Mouse (Mus musculus): ENCODE data around the gene Adcy9.
A peak's percentile ranks its signal among the peaks of the same experiment; 100 is the strongest.

The Adcy9 gene

DNA sequence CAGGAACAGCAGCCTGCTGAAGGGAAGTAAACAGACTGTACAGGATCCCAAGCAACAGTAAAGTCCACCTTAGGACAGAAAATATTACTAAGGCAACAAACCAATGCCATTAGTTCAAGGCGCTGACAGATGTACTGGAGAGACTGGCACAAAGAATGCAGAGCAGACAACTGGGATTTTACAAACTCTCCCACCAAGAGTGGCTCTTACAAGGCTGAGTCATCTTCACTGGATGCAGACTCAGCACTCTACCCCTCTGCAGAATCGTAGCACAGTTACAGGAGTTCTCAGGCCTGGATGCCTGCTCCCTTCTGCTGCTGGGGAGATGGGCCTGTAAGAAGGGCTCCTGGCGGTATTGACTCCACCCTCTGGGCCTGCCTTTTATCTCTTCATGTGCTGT, 99.4 kb downstream of the Adcy9 start:
- DNase-seq (ENCODE audit: low spot score) = no peak

- no peak for DNase-seq (ENCODE audit: low spot score)
Observed at GRCm38 (mm10) chr16:4318001-4318526, 102.2 kb downstream of the Adcy9 start.

GRCm38 (mm10) chr16:4316094-4316474, 104.2 kb downstream of the Adcy9 start:
- DNase-seq (ENCODE audit: low spot score) = peak; percentile 90

DNA sequence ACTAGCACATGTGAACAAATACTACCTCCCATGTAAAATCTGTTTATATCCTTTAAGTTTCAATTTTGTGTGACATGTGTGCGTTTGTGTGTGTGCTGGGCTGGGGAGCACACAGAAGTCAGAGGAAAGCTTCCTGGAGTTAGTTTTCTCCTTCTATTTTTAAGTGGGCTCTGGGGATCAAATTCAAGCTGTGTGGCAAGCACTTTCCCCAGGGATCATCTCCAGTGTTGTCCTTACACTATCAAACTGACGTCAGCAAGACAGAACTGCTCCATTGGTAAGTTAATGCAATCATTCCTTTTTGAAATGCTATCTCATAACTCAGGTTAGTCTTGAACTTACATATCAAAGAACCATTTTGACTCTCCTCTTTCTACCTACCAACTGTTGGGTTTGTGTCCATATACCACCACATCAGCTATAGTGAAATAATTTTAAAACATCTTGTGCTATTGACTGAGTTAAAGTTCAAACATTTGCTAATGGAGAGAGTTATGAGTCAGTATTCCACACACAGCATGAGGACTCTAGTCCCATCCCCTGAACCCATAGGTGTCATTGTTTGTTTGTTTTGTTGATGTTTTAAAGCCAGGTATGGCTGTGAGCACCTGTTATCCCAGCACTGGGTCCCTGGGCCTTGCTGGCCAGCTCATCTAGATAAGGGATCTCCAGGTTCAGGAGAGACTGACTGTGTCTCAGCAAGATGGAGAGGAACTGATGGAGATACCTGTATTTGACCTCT, 104.8 kb downstream of the Adcy9 start:
- DNase-seq (ENCODE audit: low spot score) = no peak

DNA sequence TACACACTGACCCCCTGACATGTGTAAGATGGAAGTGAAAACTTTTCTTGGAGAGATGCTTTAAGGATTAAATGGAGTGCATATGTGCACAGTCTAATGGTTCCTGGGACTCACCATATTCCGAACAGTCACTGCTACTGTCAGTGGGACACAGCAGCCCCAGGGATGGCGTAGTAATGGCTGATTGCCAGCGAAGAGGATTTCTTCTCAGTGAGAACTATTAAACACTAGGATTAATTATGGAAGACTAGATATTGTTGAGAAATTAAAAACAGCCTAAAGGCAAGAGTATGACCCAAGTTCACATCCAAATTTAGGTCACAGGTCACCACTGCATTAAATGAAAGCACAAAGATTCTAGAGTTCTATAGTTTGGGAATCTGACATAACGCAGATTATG, 105.4 kb downstream of the Adcy9 start:
- DNase-seq (ENCODE audit: low spot score) = no peak

- DNase-seq (ENCODE audit: low spot score) = no peak
Observed at GRCm38 (mm10) chr16:4312018-4312417, 108.3 kb downstream of the Adcy9 start.

DNA sequence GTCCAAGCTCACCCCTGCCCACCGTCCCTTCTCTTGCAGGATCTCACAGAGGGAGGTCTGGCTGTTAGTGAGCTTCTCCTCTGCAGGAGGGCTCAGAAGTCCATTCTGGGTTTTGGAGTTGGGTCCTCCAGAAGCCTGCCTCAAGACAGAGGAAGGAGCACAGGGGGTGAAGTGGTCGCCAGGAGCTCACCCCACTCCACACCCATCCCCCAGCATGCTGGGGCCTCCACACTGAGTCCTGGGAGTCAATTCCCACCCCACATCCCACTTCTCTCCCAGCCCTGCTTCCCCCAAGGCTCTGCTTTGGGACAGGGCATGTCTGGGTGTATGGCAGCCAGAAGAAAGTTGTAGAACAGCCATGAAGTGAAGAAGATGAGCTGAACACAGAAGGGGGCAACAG, 108.7 kb downstream of the Adcy9 start:
- DNase-seq (ENCODE audit: low spot score) = no peak

DNA sequence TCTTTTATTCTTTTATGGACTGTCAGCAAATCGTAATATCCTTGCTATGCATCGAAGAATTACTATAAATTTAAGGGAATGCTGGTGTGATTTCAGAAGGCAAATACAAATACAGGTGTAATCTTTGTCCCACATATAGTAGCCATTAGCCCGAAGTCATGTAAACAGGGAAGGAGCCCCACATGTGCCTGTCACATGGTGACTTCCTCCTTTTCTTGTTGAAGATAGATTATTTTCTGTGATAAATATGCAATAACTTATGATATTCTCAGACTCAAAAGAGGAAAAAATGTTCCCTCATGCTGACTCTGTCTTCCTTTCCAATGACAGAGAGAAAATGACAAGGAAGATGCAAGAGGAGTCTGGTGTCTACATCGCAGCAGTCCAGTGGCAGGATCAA, 112.5 kb downstream of the Adcy9 start:
- DNase-seq (ENCODE audit: low spot score) = no peak

DNA sequence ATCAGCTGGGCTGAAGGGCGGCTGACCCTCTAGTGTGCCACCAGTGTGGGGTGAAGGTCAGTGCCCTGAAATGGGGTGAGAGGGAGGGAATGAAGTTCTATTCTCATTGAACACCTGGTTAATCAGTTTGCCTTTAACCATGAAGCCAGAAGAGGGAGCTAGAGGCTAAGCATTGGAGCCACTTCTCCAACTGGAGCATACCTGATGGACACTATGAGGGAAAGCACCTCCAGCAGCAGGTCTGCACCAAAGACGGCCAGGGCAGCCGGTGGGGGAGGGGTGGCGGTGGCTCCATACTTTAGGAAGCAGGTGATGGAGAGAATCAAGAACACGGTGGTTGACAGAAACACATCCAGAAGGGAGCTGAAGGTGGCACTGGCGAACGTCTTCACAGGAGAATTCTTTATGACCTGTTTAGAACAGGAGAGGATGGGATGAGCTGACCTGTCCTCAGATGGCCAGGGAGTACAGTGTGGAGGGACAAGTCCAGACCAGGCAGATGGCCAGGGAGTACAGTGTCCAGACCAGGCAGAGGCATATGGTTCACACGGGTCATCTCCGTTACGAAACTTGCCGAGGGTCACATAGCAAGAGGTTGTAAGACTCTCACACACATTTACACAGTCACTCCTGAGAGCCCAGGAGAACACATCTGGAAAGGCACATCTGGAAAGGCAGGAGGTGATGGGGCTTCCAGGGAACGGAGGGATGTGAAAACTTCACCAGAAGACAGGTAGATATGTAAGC, 115.9 kb downstream of the Adcy9 start:
- no peak for DNase-seq (ENCODE audit: low spot score)

DNA sequence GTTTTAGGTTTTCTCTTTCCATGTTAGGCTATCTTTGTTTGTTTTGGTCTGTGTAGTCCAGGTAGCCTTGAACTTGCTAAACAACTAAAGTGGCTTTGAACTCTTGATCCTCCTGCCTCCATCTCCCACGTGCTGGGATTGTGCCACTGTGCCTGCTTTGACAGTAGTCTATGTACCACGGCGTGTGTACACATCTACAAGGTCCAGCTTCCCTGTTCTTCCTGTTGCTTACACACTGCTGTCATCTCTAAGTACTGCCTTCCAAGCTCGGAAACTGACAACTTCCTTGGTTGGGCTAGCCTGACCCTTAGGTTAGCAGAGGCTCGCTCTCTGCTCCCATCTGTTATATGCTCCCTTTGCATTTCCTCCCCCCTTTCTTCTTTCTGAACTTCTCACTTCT, 116.7 kb downstream of the Adcy9 start:
- DNase-seq (ENCODE audit: low spot score) = no peak

DNA sequence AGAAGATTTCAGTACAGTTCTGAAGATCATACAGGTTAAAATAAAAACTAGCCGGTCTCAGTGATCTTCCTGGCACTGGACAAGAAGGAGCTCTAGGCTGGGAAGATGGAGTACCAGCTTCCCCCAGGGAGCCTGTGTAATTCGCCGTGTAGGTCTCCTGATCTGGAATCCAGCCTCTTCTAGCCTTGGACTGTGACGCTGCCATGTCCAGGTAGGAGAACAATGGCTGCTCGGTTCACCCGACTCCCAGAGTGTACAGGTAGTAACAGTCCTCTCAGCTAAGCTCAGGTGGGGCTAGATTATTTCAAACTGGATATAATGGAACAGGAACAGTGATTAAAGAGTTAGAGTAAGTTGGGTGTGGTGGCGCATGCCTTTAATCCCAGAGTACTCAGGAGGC, 120.0 kb downstream of the Adcy9 start:
- no peak for DNase-seq (ENCODE audit: low spot score)

DNA sequence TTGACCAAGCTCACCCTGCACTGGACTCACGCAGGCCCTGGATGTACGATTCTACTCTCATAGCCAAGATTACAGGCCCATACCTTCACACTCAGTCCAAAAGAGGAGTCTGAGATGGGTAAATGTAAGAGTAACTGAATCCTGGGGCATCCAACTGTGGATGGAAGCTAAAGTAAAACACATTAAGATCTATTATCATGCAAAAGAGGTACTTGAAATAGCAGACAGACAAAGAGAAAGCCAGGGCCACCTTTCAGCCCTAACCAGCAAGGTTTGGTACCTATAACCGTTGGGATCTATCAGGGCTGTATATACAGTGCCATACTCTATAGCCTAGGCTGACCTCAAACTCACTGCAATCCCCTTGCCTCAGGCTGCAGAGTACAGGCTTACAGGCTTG, 127.0 kb downstream of the Adcy9 start:
- no peak for DNase-seq (ENCODE audit: low spot score)

GRCm38 (mm10) chr16:4289507-4289906, 130.8 kb downstream of the Adcy9 start:
- DNase-seq (ENCODE audit: low spot score) = no peak

DNA sequence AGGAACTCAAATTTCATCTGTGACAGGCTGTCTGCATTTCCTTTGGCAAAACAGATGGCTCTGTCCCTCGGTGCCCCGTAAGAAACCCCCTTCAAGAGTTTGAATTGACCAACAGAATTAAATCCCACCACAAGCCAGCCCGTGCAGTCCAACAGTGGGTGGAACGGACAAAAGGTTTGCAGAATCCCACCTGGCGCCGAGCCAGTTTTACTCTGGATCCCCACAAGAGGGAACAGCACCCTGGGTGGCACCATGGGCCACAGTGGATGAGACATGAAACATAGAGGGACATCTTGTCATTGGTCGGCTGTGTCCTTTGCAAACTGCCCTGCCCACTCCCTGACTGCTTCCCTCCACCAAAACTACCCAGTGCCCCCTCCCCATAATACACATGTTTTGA, 133.7 kb downstream of the Adcy9 start:
- no peak for DNase-seq (ENCODE audit: low spot score)

GRCm38 (mm10) chr16:4285257-4285656, 135.0 kb downstream of the Adcy9 start:
- DNase-seq (ENCODE audit: low spot score) = no peak

DNA sequence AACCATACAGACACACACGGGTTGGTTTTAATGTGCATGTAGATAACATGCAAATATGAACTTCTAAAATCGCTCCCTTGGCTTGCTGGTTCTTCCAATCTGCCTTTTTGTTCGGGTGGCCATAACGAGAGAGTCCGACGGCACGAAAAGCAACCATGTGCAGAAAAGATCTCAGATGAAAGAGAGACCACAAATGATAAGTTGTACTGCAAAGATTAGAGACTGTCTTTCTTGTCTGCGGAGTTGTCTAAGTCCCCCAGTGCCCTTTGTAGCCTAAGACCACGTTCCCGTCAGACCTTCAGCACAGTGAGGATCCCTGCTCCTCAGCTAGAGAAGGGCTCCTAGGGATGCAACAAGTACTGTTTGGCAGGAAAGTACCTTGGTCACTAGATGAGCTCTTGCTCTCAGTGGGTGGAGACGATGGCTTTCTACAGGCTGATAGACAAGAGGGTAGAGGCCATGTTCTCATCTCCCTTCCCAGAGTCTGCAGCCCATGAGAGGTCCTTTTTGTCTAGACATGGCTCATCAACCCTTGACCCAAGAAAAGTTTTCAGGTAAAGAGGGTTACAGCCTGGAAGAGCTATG, 136.9 kb downstream of the Adcy9 start:
- DNase-seq (ENCODE audit: low spot score) = no peak

DNA sequence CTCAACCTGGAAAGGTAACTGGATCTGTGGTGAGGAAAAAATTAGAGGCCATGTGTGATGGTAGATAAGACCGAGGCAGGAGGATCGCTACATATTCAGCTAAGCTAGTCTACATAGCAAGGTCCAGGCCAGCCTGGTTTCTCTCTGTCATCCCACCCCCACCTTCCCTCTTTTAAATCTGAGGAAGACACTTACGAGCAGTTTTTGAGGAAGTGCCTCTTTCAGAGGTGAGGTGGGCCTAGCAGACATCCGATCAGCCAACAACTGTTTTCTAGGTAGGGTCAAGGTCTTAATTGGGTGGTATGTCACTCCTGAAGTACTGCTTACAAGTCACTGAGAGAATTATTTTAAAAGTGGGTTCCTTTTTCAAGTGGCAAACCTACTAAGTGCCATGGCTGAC, 138.8 kb downstream of the Adcy9 start:
- DNase-seq (ENCODE audit: low spot score) = no peak

- DNase-seq (ENCODE audit: low spot score) = no peak
Observed at GRCm38 (mm10) chr16:4280949-4281348, 139.3 kb downstream of the Adcy9 start.

DNA sequence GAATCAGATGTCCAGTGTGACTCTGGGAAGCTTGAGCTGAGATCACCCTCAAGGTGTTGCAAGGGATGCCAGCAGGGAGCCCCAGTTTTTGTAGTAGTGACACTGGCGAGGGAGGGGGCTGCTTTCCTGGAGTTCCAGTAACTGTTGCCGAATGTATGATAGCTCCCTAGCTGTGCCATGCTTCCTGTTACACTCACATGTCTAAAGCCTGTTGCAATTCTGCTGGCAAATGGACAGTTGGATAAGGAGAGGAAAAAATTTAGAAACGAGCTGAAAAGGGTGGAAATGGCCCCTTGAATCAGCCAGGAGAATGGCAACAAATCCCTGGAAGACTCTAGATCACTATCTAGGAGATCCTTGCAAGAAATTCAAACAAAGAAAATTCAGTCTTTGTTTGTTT, 140.7 kb downstream of the Adcy9 start:
- DNase-seq (ENCODE audit: low spot score) = no peak

DNA sequence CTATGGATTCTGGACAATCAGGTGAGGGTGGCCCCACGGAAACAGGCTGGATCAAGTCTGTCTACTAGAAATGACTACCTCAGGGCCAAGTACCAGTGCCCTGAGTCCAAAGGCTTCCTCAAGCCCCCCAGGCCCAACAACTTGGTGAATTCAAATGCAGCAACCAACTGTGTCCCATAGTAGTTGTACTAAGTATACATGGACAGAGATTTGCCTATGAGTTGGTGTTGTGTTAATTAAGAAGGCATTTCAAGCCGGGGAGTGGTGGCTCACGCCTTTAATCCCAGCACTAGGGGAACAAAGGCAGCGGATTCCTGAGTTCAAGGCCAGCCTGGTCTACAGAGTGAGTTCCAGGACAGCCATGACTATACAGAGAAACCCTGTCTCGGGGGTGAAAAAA, 143.7 kb downstream of the Adcy9 start:
- no peak for DNase-seq (ENCODE audit: low spot score)

DNA sequence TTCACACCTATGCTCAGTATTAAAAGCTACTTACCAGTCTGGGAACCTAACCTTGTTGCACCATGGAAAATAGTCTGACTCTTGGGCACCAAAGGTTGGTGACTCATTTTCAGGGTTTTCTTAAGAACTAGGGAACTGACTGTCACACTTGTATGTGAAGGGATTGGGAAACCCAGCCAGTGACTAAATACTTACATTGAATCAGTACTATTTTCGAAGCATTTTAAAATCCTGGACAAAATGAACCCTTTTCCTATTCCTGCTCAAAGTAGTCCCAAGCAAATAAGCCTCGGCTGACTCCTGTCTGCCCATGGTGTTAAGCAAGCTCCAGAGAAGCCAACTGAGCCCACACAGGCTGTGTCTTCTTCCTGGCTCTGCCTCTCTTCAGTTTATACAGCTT, 144.1 kb downstream of the Adcy9 start:
- DNase-seq (ENCODE audit: low spot score) = no peak

DNA sequence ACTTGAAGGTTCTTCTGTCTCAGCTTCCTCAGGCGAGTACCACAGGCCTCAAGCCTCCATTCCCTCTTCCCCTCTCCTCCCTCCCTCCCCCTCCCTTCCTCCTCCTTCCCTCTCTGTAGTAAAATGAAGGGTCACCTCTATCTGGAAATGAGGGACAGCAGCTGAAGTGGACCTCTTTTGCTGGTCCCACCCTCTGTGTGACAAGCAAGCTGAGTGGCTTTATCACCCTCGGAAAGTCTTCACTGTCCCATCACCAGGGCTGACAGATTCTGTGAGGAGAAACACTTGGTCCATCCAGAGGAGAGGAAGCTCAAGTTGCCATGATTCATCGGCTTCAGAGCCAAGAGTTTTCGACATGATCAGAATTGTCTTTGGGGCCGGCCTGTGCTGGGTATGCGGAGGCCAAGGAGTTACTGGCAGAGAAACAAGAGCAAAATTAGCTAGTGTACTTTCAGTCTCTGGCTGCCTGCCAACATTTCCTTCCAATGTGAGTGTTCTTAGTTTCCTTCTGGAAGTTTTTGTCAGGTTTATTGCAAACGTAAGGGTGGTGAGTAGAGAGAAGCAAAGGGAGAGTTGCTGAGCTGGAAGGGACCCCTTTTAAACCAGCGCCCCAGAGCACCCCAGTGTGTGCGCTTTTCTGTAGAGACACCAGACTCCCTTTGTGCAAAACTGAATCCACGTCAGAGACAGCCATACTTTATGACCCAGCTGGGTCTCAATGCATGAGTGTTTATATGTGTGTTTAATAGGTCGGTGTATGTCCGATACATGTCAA, 146.4 kb downstream of the Adcy9 start:
- peak; percentile 72 for DNase-seq (ENCODE audit: low spot score)
